Mouse (Mus musculus) neural tube, embryonic 12.5 days (tissue): ENCODE measurements around the gene Gckr. TPM values are rescaled to one million over a fixed set of nuclear protein-coding genes. Genes with fewer than 3 reads are reported as not detected.

Experiments
- ATAC-seq: fragments of 200-750 bp; cut with Nextera tagmentation; 2 replicates; pipeline ENCODE4 v1.8.0; 2017; ENCODE audit warnings: low read depth, mild to moderate bottlenecking, moderate TSS enrichment, moderate library complexity; ENCODE audit not compliant: low FRiP score
- H3K27ac ChIP-seq: fragments of 300-500 bp; sonication (generic); 2 replicates; pipeline ENCODE4 v1.5.1; 2016
- H3K27me3 ChIP-seq: fragments of 300-500 bp; sonication (generic); replicated peaks from 2 replicates; pipeline ENCODE4 v1.6.1; 2016; ENCODE audit warnings: mild to moderate bottlenecking
- H3K36me3 ChIP-seq: fragments of 300-500 bp; sonication (generic); 2 replicates; pipeline ENCODE4 v1.6.1; 2016; ENCODE audit warnings: mild to moderate bottlenecking
- H3K4me1 ChIP-seq: fragments of 300-500 bp; sonication (generic); 2 replicates; pipeline ENCODE4 v1.6.1; 2016
- H3K4me2 ChIP-seq: fragments of 300-500 bp; sonication (generic); replicated peaks from 2 replicates; pipeline ENCODE4 v1.6.1; 2016; ENCODE audit warnings: mild to moderate bottlenecking
- H3K4me3 ChIP-seq: fragments of 300-500 bp; sonication (generic); 2 replicates; pipeline ENCODE4 v1.5.1; 2016
- H3K9ac ChIP-seq: fragments of 300-500 bp; sonication (generic); 2 replicates; pipeline ENCODE4 v1.6.1; 2016; ENCODE audit warnings: mild to moderate bottlenecking
- H3K9me3 ChIP-seq: fragments of 300-500 bp; sonication (generic); 2 replicates; pipeline ENCODE4 v1.6.1; 2016; ENCODE audit warnings: mild to moderate bottlenecking
- WGBS: fragments of 180-500 bp; shearing (Covaris S2); methylation state at CpG from one replicate; pipeline ENCODE4 v1.1.7; 2016; 5-methylcytosine and 5-hydroxymethylcytosine counted together
- polyA plus RNA-seq: library from polyadenylated mRNA; unstranded; fragments of >200 nt; fragmentation: Nextera tagmentation; extraction: Ambion mirVana; gene quantifications from 2 replicates; pipeline ENCODE4 v1.2.1, GENCODE M21; 2016

Gene Gckr
- 0.23 and 0.49 TPM in 2 replicates for polyA plus RNA-seq

DNA sequence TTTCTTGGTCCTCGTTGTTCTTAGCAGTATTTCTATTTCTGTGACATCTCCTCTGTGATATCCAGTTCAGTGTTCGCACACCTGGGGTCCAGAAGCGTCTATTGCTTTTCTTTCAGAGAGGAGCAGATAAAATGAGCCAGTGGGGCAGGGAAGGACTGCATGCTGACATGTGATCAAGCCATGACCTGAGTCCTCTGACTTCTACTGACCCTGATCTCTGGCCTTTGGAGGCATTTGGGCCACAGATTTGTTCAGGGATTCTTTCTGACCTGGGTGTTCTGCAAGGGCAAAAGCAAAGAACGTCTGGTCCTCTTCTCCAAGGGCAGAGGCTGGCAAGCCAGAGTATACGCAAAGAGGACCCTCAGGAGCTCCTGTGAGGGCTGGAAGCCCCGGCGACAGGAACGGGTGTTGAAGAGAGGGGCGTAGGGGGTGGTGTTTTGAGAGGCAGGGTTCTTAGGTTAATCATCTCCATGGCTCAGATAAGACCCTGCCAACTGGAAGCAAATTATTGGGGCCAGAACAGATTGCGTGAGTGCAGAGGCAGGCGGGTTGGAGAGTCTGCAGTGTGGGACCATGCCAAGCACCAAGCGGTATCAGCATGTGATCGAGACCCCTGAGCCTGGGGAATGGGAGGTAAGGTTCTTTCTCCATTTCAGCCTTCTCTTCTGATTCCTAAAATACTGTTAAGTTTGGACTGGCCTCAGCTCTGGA lies at the start of gene Gckr:
TSS of gene Gckr (plus strand) at position 397 of the 711 bp plus-strand sequence.
- no peak for ATAC-seq
- H3K4me3 ChIP-seq: no peak within 1 kb of the TSS
- H3K36me3 ChIP-seq: peaks cover 15% of the 10 kb centered on the region
- no peaks in the 10 kb centered on the region for H3K27me3 ChIP-seq
- H3K4me1 ChIP-seq: peaks cover 22% of the 10 kb centered on the region
- peak within 1 kb of the TSS; percentile 99 for H3K4me2 ChIP-seq
- H3K9me3 ChIP-seq: no peaks in the 10 kb centered on the region
- H3K9ac ChIP-seq: no peak within 1 kb of the TSS
- WGBS: 80% methylated on average over 13 of the region's 13 CpGs
- no peak within 1 kb of the TSS for H3K27ac ChIP-seq

GRCm38 (mm10) chr5:31250716-31251115 lies 46.5 kb upstream of the Gckr start:
- no peak; the same call in 1 of the 2 replicates for ATAC-seq
- WGBS: 69% methylated on average over 4 of the region's 4 CpGs
- Histone ChIP-seq H3K36me3 (peaks cover 96% of the 10 kb centered on the region), H3K9ac (no peak overlapping the region), H3K4me1 (peaks cover 9% of the 10 kb centered on the region), H3K4me3 (no peak overlapping the region), H3K4me2 (no peak overlapping the region), H3K9me3 (no peaks in the 10 kb centered on the region), H3K27ac (no peak overlapping the region), H3K27me3 (peaks cover 9% of the 10 kb centered on the region; the same call in 1 of the 2 replicates)

DNA sequence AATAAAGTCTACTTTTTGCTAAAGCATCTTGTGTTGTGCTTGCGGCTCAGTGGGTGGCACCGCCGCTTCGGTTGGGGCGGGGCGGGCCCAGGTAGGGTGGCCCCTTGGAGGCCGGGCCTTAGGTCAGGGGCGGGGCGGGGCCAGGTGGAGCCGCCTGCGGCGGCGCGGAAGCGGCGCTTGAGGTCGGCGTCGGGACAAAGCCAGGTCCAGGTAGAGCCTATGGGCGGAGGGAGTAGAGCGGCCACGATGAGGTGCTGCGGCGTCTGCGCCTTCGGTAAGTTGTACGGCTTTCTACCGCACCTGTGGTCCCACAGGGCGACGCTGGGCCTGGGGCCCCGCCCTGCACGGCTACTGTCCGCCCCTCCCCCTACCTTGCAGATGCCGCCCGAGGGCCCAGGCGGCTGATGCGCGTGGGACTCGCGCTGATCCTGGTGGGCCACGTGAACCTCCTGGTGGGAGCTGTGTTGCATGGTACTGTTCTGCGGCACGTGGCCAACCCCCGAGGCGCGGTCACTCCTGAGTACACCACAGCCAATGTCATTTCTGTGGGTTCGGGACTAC lies 45.6 kb upstream of the Gckr start, which contains the start of gene Krtcap3:
TSS of gene Krtcap3 (plus strand) at position 151 of the 561 bp plus-strand sequence.
- H3K4me3 ChIP-seq: peak within 1 kb of the TSS; percentile 16; the same call in 1 of the 2 replicates
- peaks cover 9% of the 10 kb centered on the region for H3K4me1 ChIP-seq
- peak within 1 kb of the TSS; percentile 46 for H3K4me2 ChIP-seq
- WGBS: 11% methylated on average over 47 of the region's 47 CpGs
- peak; percentile 50 for ATAC-seq
- H3K27ac ChIP-seq: no peak within 1 kb of the TSS
- 0 out of 2 replicates have a peak within 1 kb of the TSS, but pooled peaks have one; percentile 26 for H3K9ac ChIP-seq
- no peaks in the 10 kb centered on the region for H3K9me3 ChIP-seq
- H3K36me3 ChIP-seq: peaks cover 90% of the 10 kb centered on the region
- H3K27me3 ChIP-seq: peaks cover 9% of the 10 kb centered on the region; the same call in 1 of the 2 replicates

- Histone ChIP-seq H3K4me3 (no peak overlapping the region), H3K27ac (no peak overlapping the region), H3K9me3 (no peaks in the 10 kb centered on the region), H3K4me2 (peak overlapping the region; percentile 46; the same call in 1 of the 2 replicates), H3K9ac (no peak overlapping the region), H3K4me1 (peaks cover 9% of the 10 kb centered on the region), H3K36me3 (peaks cover 87% of the 10 kb centered on the region), H3K27me3 (peaks cover 9% of the 10 kb centered on the region; the same call in 1 of the 2 replicates)
- 52% methylated on average over 10 of the region's 10 CpGs for WGBS
- no peak for ATAC-seq
Measured at GRCm38 (mm10) chr5:31252151-31252550, 45.1 kb upstream of the Gckr start.

DNA sequence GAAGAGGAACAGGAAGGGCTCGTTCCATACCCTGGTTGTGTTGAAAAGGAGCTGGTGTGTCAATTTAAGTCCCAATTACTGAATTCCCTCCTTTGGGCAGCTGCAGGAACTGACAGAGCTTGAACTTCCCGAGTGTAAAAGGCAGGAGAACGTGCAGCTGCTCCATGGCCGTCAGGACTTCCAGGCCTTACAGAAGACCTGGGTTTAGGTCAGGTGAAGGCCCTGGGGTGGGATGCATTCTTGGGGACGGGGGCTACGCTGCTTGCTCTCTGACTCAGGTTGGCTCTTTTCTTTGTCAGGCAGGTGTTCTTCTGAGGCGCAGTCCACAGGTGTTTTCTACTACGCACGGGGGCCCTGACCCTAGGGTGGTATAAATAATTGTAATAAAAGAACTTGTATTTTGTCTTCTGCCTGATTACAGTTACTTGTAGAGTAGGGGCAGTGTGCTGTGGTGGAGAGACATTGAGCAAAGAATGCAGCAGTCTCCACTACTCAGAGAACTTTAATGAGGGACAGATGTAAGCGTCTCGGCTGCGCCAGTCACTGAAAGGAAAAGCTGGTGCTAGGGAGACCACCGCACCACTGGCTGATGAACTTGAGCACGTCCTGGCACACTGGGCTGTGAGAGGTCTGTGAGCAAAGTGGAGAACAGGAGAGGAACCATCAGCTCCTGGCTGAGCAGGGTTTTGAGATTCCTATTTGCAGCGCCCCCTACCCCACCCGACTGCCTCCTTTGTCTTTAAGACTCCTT lies 44.3 kb upstream of the Gckr start:
- Histone ChIP-seq H3K27me3 (peaks cover 9% of the 10 kb centered on the region; the same call in 1 of the 2 replicates), H3K4me2 (no peak overlapping the region), H3K4me3 (no peak overlapping the region), H3K9me3 (no peaks in the 10 kb centered on the region), H3K27ac (no peak overlapping the region), H3K9ac (no peak overlapping the region), H3K4me1 (peaks cover 9% of the 10 kb centered on the region), H3K36me3 (peaks cover 88% of the 10 kb centered on the region)
- 84% methylated on average over 16 of the region's 16 CpGs for WGBS
- ATAC-seq: no peak

DNA sequence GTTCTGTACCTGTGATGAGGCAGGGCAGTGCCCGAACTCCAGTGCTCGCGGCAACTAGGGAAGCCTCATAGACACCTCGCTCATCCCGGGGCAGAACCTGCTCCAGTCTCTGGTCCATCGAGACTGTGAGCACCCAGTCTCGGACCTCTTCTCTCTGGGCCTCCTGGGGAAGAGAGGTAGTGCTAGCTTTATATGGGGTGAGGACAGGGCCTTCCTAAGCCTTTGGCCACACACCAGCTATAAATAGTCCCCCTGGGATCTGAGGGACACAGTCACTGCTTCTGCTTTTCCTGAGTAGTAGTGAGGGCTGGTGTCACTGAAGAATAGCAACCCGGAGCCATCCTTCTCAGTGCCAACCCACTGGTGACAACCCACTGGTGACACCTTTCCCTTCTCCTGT lies 43.4 kb upstream of the Gckr start:
- H3K36me3 ChIP-seq: peaks cover 83% of the 10 kb centered on the region
- H3K4me1 ChIP-seq: peaks cover 9% of the 10 kb centered on the region
- no peak overlapping the region for H3K4me3 ChIP-seq
- no peaks in the 10 kb centered on the region for H3K9me3 ChIP-seq
- 95% methylated on average over 8 of the region's 8 CpGs for WGBS
- no peak overlapping the region for H3K9ac ChIP-seq
- no peak overlapping the region for H3K27ac ChIP-seq
- no peak for ATAC-seq
- peaks cover 9% of the 10 kb centered on the region; the same call in 1 of the 2 replicates for H3K27me3 ChIP-seq
- H3K4me2 ChIP-seq: no peak overlapping the region

- Histone ChIP-seq H3K27me3 (peaks cover 9% of the 10 kb centered on the region; the same call in 1 of the 2 replicates), H3K9ac (no peak overlapping the region), H3K27ac (no peak overlapping the region), H3K9me3 (no peaks in the 10 kb centered on the region), H3K4me1 (peaks cover 9% of the 10 kb centered on the region), H3K4me3 (no peak overlapping the region), H3K36me3 (peaks cover 82% of the 10 kb centered on the region), H3K4me2 (no peak overlapping the region)
- no peak for ATAC-seq
- WGBS: 84% methylated on average over 7 of the region's 7 CpGs
Measured at GRCm38 (mm10) chr5:31254452-31254851, 42.8 kb upstream of the Gckr start.

GRCm38 (mm10) chr5:31254901-31255300 lies 42.3 kb upstream of the Gckr start:
- Histone ChIP-seq H3K4me2 (no peak overlapping the region), H3K36me3 (peaks cover 82% of the 10 kb centered on the region), H3K4me1 (peaks cover 9% of the 10 kb centered on the region), H3K27me3 (peaks cover 9% of the 10 kb centered on the region; the same call in 1 of the 2 replicates), H3K9ac (no peak overlapping the region), H3K9me3 (no peaks in the 10 kb centered on the region), H3K4me3 (no peak overlapping the region), H3K27ac (no peak overlapping the region)
- no peak for ATAC-seq
- 87% methylated on average over 8 of the region's 8 CpGs for WGBS

- peaks cover 82% of the 10 kb centered on the region for H3K36me3 ChIP-seq
Measured at GRCm38 (mm10) chr5:31255381-31255780, 41.9 kb upstream of the Gckr start.

DNA sequence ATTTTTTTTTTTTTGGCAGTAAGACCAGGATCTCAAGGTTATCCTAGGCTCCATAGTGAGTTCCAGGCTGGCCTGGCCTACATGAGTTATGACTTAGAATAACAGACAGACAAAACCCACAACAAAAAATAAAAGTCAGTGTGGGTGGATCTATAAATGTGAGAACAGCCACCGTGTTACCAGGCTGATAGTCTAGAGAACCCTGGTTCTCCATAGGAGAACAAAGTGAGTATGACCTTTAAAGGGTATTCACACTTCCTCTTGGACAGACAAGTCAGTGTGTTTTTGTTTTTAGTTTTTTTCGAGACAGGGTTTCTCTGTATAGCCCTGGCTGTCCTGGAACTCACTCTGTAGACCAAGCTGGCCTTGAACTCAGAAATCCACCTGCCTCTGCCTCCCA lies 41.3 kb upstream of the Gckr start:
- Histone ChIP-seq H3K4me3 (no peak overlapping the region), H3K9me3 (no peaks in the 10 kb centered on the region), H3K27me3 (peaks cover 9% of the 10 kb centered on the region; the same call in 1 of the 2 replicates), H3K9ac (no peak overlapping the region), H3K4me1 (peaks cover 9% of the 10 kb centered on the region), H3K36me3 (peaks cover 82% of the 10 kb centered on the region), H3K27ac (no peak overlapping the region), H3K4me2 (no peak overlapping the region)
- ATAC-seq: no peak
- WGBS: 90% methylated on average over 2 of the region's 2 CpGs

More at GRCm38 (mm10) chr5:31255381-31255780, 41.9 kb upstream of the Gckr start:
- Histone ChIP-seq H3K4me2 (no peak overlapping the region), H3K4me1 (peaks cover 9% of the 10 kb centered on the region), H3K4me3 (no peak overlapping the region), H3K27ac (no peak overlapping the region), H3K9ac (no peak overlapping the region), H3K27me3 (peaks cover 9% of the 10 kb centered on the region; the same call in 1 of the 2 replicates), H3K9me3 (no peaks in the 10 kb centered on the region)
- ATAC-seq: no peak
- 97% methylated on average over 2 of the region's 2 CpGs for WGBS

- H3K4me1 ChIP-seq: no peaks in the 10 kb centered on the region
- no peaks in the 10 kb centered on the region for H3K9me3 ChIP-seq
- H3K27me3 ChIP-seq: no peaks in the 10 kb centered on the region
- H3K9ac ChIP-seq: no peak overlapping the region
- H3K4me3 ChIP-seq: no peak overlapping the region
- WGBS: 90% methylated on average over 11 of the region's 11 CpGs
- no peak overlapping the region for H3K27ac ChIP-seq
- no peak overlapping the region for H3K4me2 ChIP-seq
- H3K36me3 ChIP-seq: peaks cover 82% of the 10 kb centered on the region
- ATAC-seq: no peak
Measured at GRCm38 (mm10) chr5:31257616-31258015, 39.6 kb upstream of the Gckr start.

DNA sequence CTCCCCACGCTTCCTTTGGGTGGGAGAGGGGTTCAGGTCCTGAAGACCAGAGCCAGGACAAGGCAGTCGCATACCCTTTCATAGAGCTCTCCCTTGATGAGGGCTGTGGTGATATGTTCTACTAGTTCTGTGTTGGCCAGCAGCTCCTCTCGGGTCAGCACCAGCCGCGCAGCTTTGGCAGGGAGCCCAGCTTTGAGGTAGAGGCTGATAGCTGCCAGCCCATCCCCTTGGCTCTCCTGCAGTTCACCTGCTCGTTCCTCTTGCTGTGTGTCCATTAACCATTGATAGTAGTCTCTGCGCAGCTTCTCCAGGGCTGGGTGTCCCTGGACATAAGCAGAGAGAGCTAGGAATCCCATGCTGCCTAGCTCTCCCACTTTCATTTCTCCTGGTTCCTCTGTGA lies 31.1 kb upstream of the Gckr start:
- ATAC-seq: no peak
- Histone ChIP-seq H3K4me2 (no peak overlapping the region), H3K4me1 (no peaks in the 10 kb centered on the region), H3K9ac (no peak overlapping the region), H3K27me3 (no peaks in the 10 kb centered on the region), H3K27ac (no peak overlapping the region), H3K9me3 (no peaks in the 10 kb centered on the region), H3K4me3 (no peak overlapping the region), H3K36me3 (peaks cover 88% of the 10 kb centered on the region)
- 94% methylated on average over 7 of the region's 7 CpGs for WGBS
